Mouse (Mus musculus) ES-E14 (cell line): ENCODE measurements around the gene Kirrel3. TPM values are rescaled to one million over a fixed set of nuclear protein-coding genes. Genes with fewer than 3 reads are reported as not detected.

Source experiments
- DNase-seq: peaks from one replicate; pipeline ENCODE4 v3.0.0-alpha.2; 2013; ENCODE audit warnings: low read depth, low spot score
- H3K27ac ChIP-seq: 2 replicates; pipeline ENCODE4 v1.5.1; 2012; ENCODE audit warnings: low read depth, mild to moderate bottlenecking, low read length, moderate library complexity, mixed read lengths; ENCODE audit not compliant: poor library complexity, insufficient read depth, severe bottlenecking
- H3K36me3 ChIP-seq: 2 replicates; pipeline ENCODE4 v1.6.1; 2012; ENCODE audit warnings: mild to moderate bottlenecking, low read length, moderate library complexity, mixed read lengths; ENCODE audit not compliant: control insufficient read depth, poor library complexity, insufficient read depth, severe bottlenecking
- H3K4me1 ChIP-seq, 2 experiments: fragments of 150-350 bp in 1 of 2; sonication (generic) in 1 of 2; 2 replicates each; pipeline ENCODE4 v1.6.1; 2012; ENCODE audit warnings: low read length in 2 of 2, mild to moderate bottlenecking in 1 of 2, mixed read lengths in 1 of 2; ENCODE audit not compliant: control insufficient read depth in 2 of 2, insufficient read depth in 2 of 2, poor library complexity in 1 of 2
- H3K4me3 ChIP-seq, 2 experiments: fragments of 150-350 bp in 1 of 2; sonication (generic) in 1 of 2; 2 replicates each; pipeline ENCODE4 v1.5.1; 2012; ENCODE audit warnings: low read length in 2 of 2, low read depth in 1 of 2, mild to moderate bottlenecking in 1 of 2, mixed read lengths in 1 of 2; ENCODE audit not compliant: insufficient read depth in 1 of 2, poor library complexity in 1 of 2, severe bottlenecking in 1 of 2
- H3K9ac ChIP-seq: 2 replicates; pipeline ENCODE4 v1.6.1; 2012; ENCODE audit warnings: low read depth, mild to moderate bottlenecking, low read length, mixed read lengths; ENCODE audit not compliant: poor library complexity, insufficient read depth, severe bottlenecking
- H3K9me3 ChIP-seq: fragments of 150-350 bp; sonication (generic); 2 replicates; pipeline ENCODE4 v1.6.1; 2012; ENCODE audit warnings: low read depth, mild to moderate bottlenecking, low read length; ENCODE audit not compliant: control insufficient read depth, insufficient read depth
- CHD2 ChIP-seq: IDR thresholded peaks from 2 replicates; pipeline ENCODE4 v1.6.1; 2014; ENCODE audit warnings: mild to moderate bottlenecking, low read depth, low read length, inconsistent platforms
- HCFC1 ChIP-seq: IDR thresholded peaks from 2 replicates; pipeline ENCODE4 v1.6.1; 2012; ENCODE audit warnings: low read length, inconsistent platforms, borderline replicate concordance; ENCODE audit not compliant: insufficient read depth
- MAFK ChIP-seq: IDR thresholded peaks from 2 replicates; pipeline ENCODE4 v1.6.1; 2014; ENCODE audit warnings: mild to moderate bottlenecking, low read depth, low read length, inconsistent platforms; ENCODE audit not compliant: insufficient read depth
- ZC3H11A ChIP-seq: IDR thresholded peaks from 2 replicates; pipeline ENCODE4 v1.6.1; 2012; ENCODE audit warnings: low read depth, mild to moderate bottlenecking, inconsistent platforms, low read length, borderline replicate concordance
- ZNF384 ChIP-seq: IDR thresholded peaks from 2 replicates; pipeline ENCODE4 v1.6.1; 2012; ENCODE audit warnings: low read depth, low read length, inconsistent platforms
- in situ Hi-C, 2 experiments: fragments of 600-800 bp; cut with MboI; formaldehyde crosslinking; loops; one replicate each; pipeline ENCODE4 v1.15.1; 2025; ENCODE audit warnings: low sequenced_read_pairs in 2 of 2, inconsistent platforms in 1 of 2; ENCODE audit not compliant: unreplicated experiment in 2 of 2
- total RNA-seq: library from RNA; depleted of rRNA; stranded (reverse); fragments of 300-350 nt; gene quantifications from 2 replicates; pipeline ENCODE4 v1.2.3, GENCODE M21; 2012

Kirrel3 gene
- total RNA-seq, 1 experiment = 0.67 TPM

DNA sequence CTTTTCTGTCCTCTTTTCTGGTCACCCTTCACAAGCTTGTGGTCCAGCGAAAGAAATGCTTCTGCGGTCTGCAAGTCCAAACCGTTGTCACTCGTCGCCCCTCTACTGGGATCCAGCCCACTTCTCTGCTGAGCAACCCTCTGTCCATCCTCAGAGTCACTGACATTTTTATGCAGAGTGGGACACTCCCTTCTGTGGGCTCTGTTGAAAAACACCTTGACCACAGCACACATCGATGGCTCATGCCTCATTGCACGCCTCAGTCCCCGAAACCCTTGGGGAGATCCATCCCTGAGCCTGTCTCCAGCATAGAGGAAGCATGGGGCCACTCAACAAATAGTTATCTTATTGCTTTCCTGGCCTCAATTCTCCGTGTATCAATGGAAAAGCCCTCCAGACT, 73.4 kb downstream of the Kirrel3 start:
- in situ Hi-C loops = no loop called here
- Histone ChIP-seq H3K4me3 (no peak overlapping the region), H3K9me3 (no peaks in the 10 kb centered on the region), H3K27ac (no peak overlapping the region), H3K36me3 (no peaks in the 10 kb centered on the region), H3K9ac (no peak overlapping the region), H3K4me1 (peaks cover 0 to 5% of the 10 kb centered on the region in 2 experiments; a peak in 1 of 4 replicates)
- TF ChIP-seq MAFK (no peak), CHD2 (no peak), ZNF384 (no peak), HCFC1 (no peak), ZC3H11A (no peak)
- DNase-seq = no peak

GRCm38 (mm10) chr9:34561281-34561680, 75.6 kb downstream of the Kirrel3 start:
- in situ Hi-C loops = no loop called here
- Histone ChIP-seq H3K9ac (no peak overlapping the region), H3K9me3 (no peaks in the 10 kb centered on the region), H3K4me1 (peaks cover 0 to 5% of the 10 kb centered on the region in 2 experiments; a peak in 1 of 4 replicates), H3K4me3 (no peak overlapping the region), H3K27ac (no peak overlapping the region), H3K36me3 (no peaks in the 10 kb centered on the region)
- TF ChIP-seq HCFC1 = no peak
- no peak for TF ChIP-seq MAFK
- TF ChIP-seq CHD2 = no peak
- TF ChIP-seq ZNF384 = no peak
- TF ChIP-seq ZC3H11A = no peak
- DNase-seq = no peak

DNA sequence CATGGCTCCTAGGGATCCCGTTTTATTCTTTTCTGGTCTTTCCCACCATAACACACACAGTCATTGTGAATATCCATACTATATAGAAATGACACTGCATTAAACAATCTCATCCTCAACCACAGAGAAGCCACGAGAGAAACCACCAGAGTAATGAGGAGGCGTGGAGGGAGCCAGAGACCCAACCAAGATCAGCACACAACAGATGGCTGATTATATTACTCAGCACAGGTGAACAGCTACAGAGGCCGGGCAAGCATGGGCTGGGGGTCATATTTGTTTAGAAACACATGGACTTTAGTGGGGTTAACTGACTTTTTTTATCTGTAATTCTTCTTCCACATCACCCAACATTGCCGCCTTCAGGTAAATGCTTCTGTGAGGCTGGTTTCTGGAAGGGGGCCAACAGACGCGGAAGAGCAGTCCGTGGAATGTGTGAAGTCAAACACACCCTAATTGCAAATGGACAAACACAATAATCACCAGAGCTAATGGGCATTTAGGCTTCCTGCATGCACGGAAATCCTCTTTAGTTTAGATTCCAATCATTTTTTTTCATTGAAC, 76.8 kb downstream of the Kirrel3 start:
- Histone ChIP-seq H3K36me3 (no peaks in the 10 kb centered on the region), H3K9ac (no peak overlapping the region), H3K9me3 (no peaks in the 10 kb centered on the region), H3K4me3 (no peak overlapping the region), H3K4me1 (peaks cover 0 to 5% of the 10 kb centered on the region in 2 experiments; a peak in 1 of 4 replicates), H3K27ac (no peak overlapping the region)
- DNase-seq = no peak
- no peak for TF ChIP-seq ZNF384
- TF ChIP-seq HCFC1 = no peak
- TF ChIP-seq CHD2 = no peak
- TF ChIP-seq ZC3H11A = no peak
- no peak for TF ChIP-seq MAFK
- in situ Hi-C loops = no loop called here

DNA sequence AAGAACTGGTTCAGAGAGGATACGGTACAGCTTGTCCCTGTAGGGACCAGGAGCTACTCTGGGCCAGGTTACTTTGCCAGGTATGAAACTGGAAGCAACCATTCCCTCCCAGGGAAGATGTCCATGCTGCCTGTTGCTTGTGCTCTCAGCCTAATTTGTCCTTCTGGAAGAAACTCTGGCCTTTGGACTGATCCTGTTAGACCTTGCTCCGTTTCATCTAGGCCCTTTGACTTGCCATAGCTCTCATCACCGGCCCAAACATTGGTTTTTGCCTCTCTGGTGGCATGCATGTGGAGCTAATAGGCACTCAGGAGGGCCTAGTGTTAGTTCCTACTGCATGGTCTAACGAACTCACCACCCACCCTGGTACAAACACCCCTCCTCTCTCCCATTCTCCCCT, 88.2 kb downstream of the Kirrel3 start:
- Histone ChIP-seq H3K4me1 (peaks cover 0 to 2% of the 10 kb centered on the region in 2 experiments; a peak in 1 of 4 replicates), H3K9me3 (no peaks in the 10 kb centered on the region), H3K9ac (no peak overlapping the region), H3K27ac (no peak overlapping the region), H3K4me3 (no peak overlapping the region), H3K36me3 (no peaks in the 10 kb centered on the region)
- no peak for TF ChIP-seq ZNF384
- TF ChIP-seq MAFK = no peak
- no peak for TF ChIP-seq HCFC1
- no peak for TF ChIP-seq CHD2
- no peak for TF ChIP-seq ZC3H11A
- DNase-seq = no peak
- in situ Hi-C loops = no loop called here

GRCm38 (mm10) chr9:34574611-34575010, 88.9 kb downstream of the Kirrel3 start:
- no peak overlapping the region for H3K27ac ChIP-seq
- H3K4me1 ChIP-seq = peaks cover 0 to 1% of the 10 kb centered on the region in 2 experiments; a peak in 1 of 4 replicates
- no peaks in the 10 kb centered on the region for H3K36me3 ChIP-seq
- DNase-seq = no peak
- no peak overlapping the region for H3K9ac ChIP-seq
- TF ChIP-seq ZNF384 = no peak
- no peak for TF ChIP-seq HCFC1
- TF ChIP-seq ZC3H11A = no peak
- TF ChIP-seq MAFK = no peak
- TF ChIP-seq CHD2 = no peak
- H3K4me3 ChIP-seq = no peak overlapping the region
- in situ Hi-C loops = no loop called here
- no peaks in the 10 kb centered on the region for H3K9me3 ChIP-seq
